Mouse (Mus musculus) neutrophil, adult 83 days (primary cell): Measurements from ENCODE around the gene Lyg1. TPM values are rescaled to one million over a fixed set of nuclear protein-coding genes. Genes with fewer than 3 reads are reported as not detected.

Experiments used
- total RNA-seq, 2 experiments: library from RNA; stranded (reverse); gene quantifications; one replicate each; pipeline ENCODE4 v1.2.4; 2023

Lyg1 gene
- not detected for total RNA-seq

GRCm38 (mm10) chr1:37957659-37958058 is at the start of gene Lyg1:
Gene Lyg1 (minus strand): TSS chr1:37957759.

DNA sequence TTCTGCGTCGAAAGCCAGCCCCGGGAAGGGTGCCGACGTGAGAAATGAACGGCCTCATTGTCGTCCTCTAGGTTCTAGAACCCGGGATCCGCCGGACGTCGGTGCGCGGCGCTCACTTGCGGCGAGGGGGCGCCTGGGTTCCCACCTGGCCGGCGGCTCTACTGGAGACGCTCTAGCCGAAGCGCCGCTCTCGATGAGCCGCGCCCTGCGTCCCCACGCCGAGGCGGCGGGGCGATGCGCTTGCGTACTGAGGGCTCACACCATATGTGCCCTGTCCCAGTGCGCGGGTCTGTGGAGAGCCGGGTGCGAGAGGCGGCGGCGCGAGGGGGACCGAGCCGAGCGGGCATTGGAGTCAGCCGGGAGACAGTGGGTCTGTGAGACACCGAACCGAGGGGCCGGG is 40.3 kb upstream of the Lyg1 start, which contains the start of the genes Txndc9 and Eif5b:
Gene Txndc9, minus strand, starts transcription at position 27 of the 400 bp plus-strand sequence.
Gene Eif5b, plus strand, starts transcription at position 144 of the 400 bp plus-strand sequence.

GRCm38 (mm10) chr1:37916393-37916792 is 41.2 kb downstream of the Lyg1 start, which contains the start of gene Lyg2:
Gene Lyg2 (minus strand): TSS chr1:37916493.

Other genes starting within 250 kb of the Lyg1 start
- gene 2010300C02Rik, start 237.7 kb downstream of the Lyg1 start, total RNA-seq, result under 1 TPM in 1 of 2 experiments, not detected in 1; 0.13 TPM
- 1 to 10 TPM; 6.6 to 6.7 TPM for gene Tsga10, start 91.3 kb downstream of the Lyg1 start, total RNA-seq
- gene Lipt1, start 86.0 kb downstream of the Lyg1 start, total RNA-seq, result under 1 TPM in 1 of 2 experiments, not detected in 1; 0.61 TPM
- 10 to 100 TPM in 1 of 2 experiments, 1 to 10 TPM in 1; 9.2 to 12.7 TPM for gene Mitd1, start 67.3 kb downstream of the Lyg1 start, total RNA-seq
- gene Mrpl30, start 67.3 kb downstream of the Lyg1 start, total RNA-seq, result 10 to 100 TPM; 72.6 to 78.0 TPM
- gene Lyg2, start 41.3 kb downstream of the Lyg1 start, total RNA-seq, result not detected
- 10 to 100 TPM; 42.7 to 42.9 TPM for gene Txndc9, start 40.1 kb upstream of the Lyg1 start, total RNA-seq
- 10 to 100 TPM; 17.9 to 20.1 TPM for gene Eif5b, start 40.3 kb upstream of the Lyg1 start, total RNA-seq
- gene Rev1, start 172.0 kb upstream of the Lyg1 start, total RNA-seq, result 10 to 100 TPM; 30.1 to 35.6 TPM